Mouse (Mus musculus): Measurements from ENCODE around the gene Dclre1a.

Dclre1a gene

GRCm38 (mm10) chr19:56547456-56548229 lies at the start of gene Dclre1a:
Dclre1a (minus strand) TSS chr19:56548222.
- no peak for DNase-seq (ENCODE audit: low read depth, low spot score)

GRCm38 (mm10) chr19:56592472-56592871 lies 44.5 kb upstream of the Dclre1a start:
- no peak for DNase-seq (ENCODE audit: low read depth, low spot score)

DNA sequence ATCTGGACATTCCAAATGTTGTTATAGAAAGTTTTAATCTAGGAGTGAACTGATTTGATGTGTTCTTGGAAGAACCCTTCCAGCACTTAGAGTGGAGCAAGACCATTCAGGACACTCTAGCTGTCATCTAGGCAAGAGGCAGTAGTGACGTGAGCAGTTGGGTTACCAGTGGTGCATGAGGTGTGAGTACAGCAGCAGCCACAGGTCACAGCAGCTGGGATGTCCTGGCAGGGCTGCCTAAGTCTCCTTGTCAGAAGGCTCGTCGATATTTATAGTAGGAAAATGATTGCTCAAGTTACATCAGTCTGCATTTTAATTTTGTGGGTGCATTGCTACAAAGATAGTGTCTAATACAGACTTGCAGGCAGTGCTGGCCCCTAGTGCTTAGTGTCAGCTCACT lies 42.2 kb upstream of the Dclre1a start:
- no peak for DNase-seq (ENCODE audit: low read depth, low spot score)

GRCm38 (mm10) chr19:56589455-56589854 lies 41.4 kb upstream of the Dclre1a start:
- no peak for DNase-seq (ENCODE audit: low read depth, low spot score)

DNA sequence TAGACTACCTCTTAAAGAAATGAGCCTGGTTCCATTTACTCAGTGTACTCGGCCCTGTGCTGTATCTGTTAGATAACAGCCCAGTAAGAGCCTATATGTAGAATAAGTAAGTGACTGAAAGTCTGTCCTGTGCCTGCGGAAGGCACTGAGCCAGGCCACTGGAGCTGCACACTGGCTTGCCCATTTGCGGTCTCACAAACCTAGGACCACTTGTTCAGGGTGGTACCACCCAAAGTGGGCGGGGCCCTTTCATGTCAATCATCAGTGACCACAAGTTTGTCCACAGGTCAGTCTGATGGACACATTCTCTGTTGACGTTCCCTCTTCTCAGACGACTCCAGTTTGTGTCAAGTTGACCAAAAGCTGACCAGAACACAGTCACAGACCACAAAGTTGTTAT lies 41.0 kb upstream of the Dclre1a start:
- no peak for DNase-seq (ENCODE audit: low read depth, low spot score)

DNA sequence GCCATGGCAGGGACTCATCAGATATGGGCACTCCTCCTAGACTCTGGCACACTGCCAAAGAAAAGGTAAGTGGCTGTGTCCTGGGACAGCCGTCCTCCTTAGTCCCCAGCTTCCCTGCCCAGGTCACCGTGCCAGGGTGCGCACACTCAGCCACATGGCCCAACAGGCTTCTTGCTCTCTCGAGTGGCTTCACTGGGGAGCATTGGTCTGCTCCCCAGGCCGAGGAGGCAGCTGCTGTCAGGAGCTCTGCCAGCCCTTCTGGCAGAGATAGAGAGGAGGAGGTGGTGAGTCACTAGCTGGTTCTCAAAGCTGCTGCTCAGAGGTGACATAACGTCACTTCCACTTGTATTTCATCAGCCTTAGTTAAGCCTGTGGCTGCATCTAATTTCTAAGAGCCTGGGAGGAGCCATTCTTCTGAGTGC lies 40.2 kb upstream of the Dclre1a start:
- DNase-seq (ENCODE audit: low read depth, low spot score), result no peak

GRCm38 (mm10) chr19:56586320-56586719 lies 38.3 kb upstream of the Dclre1a start:
- DNase-seq (ENCODE audit: low read depth, low spot score), result no peak

GRCm38 (mm10) chr19:56584288-56584687 lies 36.3 kb upstream of the Dclre1a start:
- DNase-seq (ENCODE audit: low read depth, low spot score), result peak; percentile 57

GRCm38 (mm10) chr19:56583785-56584184 lies 35.8 kb upstream of the Dclre1a start:
- no peak for DNase-seq (ENCODE audit: low read depth, low spot score)

DNA sequence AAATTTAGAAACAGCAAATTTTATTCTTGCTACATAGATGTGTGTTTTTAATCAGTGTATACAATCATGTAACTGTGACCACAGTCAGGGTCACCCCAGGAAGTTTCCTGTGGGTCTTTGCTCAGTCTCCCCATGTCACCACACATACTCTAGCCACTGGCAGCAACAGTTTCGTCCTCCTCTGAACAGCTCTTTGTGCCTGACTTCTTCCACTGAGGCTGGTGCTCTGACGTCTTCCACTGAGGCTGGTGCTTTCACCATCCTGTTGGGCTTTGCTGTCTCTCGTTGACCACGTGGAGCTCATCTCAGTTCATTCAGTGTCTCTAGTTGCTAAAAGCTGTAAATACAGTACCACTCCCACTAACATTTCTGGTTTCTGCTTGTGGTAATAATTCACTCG lies 34.0 kb upstream of the Dclre1a start:
- no peak for DNase-seq (ENCODE audit: low read depth, low spot score)

- DNase-seq (ENCODE audit: low read depth, low spot score), result no peak
Measured at GRCm38 (mm10) chr19:56577801-56578200, 29.8 kb upstream of the Dclre1a start.

GRCm38 (mm10) chr19:56573184-56573583 lies 25.2 kb upstream of the Dclre1a start:
- DNase-seq (ENCODE audit: low read depth, low spot score), result no peak

GRCm38 (mm10) chr19:56571913-56572312 lies 23.9 kb upstream of the Dclre1a start:
- DNase-seq (ENCODE audit: low read depth, low spot score), result no peak

GRCm38 (mm10) chr19:56571234-56571633 lies 23.2 kb upstream of the Dclre1a start:
- DNase-seq (ENCODE audit: low read depth, low spot score), result peak; percentile 65

GRCm38 (mm10) chr19:56570781-56571180 lies 22.8 kb upstream of the Dclre1a start:
- DNase-seq (ENCODE audit: low read depth, low spot score), result no peak

GRCm38 (mm10) chr19:56566940-56567339 lies 18.9 kb upstream of the Dclre1a start:
- DNase-seq (ENCODE audit: low read depth, low spot score), result no peak

- no peak for DNase-seq (ENCODE audit: low read depth, low spot score)
Measured at GRCm38 (mm10) chr19:56566041-56566440, 18.0 kb upstream of the Dclre1a start.

GRCm38 (mm10) chr19:56565358-56565757 lies 17.3 kb upstream of the Dclre1a start:
- DNase-seq (ENCODE audit: low read depth, low spot score), result no peak

DNA sequence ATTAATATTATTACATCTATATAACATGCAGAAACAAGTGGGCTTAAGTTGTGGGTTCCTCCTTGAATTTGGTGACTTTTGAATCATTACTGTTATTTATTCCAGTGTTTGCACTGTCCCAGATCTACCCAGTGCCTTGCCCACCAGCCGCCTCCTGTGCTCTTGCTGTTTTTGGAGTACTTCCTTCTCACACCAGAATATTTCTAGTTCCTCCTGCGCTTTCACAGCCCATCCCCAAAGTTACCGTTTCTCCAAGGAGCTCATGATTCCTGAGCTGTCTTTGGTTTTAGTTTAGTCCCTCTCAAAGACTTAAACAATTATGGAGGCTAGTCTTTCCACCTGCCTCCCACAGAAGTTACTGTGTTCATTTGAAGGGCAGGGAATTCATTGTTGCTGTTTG lies 15.4 kb upstream of the Dclre1a start:
- no peak for DNase-seq (ENCODE audit: low read depth, low spot score)

DNA sequence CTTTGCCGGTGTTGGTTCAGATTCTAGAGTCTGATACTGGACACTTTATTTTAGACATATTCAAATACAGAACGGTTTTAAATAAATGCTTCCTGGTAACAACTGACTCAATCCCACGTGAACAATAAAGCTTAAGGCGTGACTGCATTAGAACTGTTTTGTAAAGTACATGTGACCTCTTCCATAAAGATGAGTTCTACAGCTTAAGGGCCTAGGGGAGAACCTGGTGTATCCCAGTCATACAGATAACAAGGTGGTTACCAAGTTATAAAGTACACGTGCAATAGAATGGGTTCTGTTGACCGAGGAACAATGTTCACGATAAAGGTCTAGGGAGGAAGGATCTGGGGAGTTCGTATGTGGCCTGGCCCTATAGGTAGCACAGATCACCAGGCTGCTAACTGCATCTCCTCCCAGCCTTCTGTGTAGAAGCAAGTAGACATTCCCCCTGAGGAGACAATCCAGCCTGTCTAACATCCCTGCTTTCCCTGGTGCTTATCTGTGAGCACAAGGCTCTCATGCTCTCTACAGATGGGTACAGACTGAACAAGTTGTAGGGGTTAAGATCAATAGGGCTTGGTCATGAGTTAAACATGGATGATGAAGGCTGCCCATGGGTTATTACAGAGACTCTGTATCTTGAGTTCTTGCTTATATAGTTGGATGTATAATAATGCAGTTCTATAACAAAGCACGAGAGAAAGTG lies 14.6 kb upstream of the Dclre1a start:
- no peak for DNase-seq (ENCODE audit: low read depth, low spot score)

DNA sequence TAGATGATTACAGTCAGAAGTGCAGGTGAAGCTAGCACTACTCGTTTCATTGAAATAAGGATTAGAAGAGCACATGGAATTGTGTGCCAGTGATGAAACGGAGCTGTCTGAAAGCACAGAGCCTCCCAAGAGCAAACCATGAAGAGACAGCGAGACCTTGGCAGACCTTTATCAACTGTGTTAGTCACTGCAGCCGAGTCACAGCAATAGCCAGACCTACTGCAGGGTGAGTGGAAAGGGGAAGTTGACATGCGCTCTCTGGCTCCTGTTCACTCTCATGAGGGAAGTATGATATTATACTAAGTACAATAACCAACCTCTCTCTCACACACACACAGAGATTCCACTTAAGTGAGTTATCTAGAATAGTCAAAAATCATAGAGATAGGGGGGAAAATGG lies 8.0 kb upstream of the Dclre1a start:
- no peak for DNase-seq (ENCODE audit: low read depth, low spot score)

DNA sequence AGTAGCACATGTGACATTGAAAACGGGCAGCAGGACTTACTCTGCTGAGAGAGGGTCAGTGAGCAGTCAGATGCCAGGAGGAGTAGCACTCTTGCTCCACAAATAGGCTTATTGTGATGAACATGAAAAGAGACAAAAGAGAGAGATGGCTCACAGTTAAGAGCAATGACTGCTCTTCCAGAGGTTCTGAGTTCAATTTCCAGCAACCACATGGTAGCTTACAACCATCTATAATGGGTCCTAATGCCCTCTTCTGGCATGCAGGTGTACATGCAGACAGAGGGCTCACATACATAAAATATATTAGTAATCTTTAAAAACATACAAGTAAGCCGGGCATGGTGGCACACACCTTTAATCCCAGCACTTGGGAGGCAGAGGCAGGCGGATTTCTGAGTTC lies 5.2 kb upstream of the Dclre1a start:
- DNase-seq (ENCODE audit: low read depth, low spot score), result no peak

DNA sequence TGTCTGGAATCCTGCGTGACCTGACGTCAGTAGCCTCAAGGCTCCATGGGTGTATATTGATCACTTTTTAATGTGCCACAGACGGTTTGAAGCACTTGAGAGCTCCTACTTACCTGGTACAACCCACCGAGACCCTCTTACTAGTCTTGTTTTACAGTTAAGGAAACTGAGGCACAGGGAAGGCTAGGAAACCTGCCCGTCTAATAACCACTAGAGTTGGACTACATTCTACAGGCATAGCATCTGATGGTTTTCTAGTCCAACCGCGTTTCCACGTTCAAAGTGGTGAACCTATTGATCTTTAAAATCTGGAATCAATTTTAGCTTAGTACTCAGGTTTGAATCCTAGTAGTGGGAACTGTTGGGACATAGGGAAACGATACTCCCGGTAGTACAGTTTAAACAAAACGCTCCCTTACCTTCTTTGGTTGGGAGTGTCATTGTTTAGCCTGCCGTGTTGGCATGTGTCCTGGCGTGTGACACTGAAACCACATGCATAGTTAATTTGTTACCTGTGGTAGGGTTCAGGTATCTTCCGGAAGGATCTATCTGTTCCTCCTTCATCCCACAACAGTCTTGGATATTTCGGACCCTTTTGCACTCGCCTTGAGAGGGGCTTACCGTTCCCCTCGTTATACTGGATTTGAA lies 1.1 kb upstream of the Dclre1a start:
- DNase-seq (ENCODE audit: low read depth, low spot score), result no peak

All from retina, adult 2 months (tissue).